Mouse (Mus musculus): ENCODE results near the gene Pknox1. TPM values are rescaled to one million over a fixed set of nuclear protein-coding genes. Genes with fewer than 3 reads are reported as not detected.

The Pknox1 gene
- total RNA-seq, 4 experiments from 2014 or later: 5.6 to 10.3 (median 7.2) TPM

GRCm38 (mm10) chr17:31642913-31643312 is 78.4 kb downstream of the Pknox1 start:
- DNase-seq (ENCODE audit: low spot score in 2 of 2): no peak

- no peak for DNase-seq (ENCODE audit: low spot score in 2 of 2)
Measured at GRCm38 (mm10) chr17:31646199-31647002, 81.9 kb downstream of the Pknox1 start.

- DNase-seq (ENCODE audit: low spot score in 2 of 2): no peak
Measured at GRCm38 (mm10) chr17:31652152-31652551, 87.6 kb downstream of the Pknox1 start.

GRCm38 (mm10) chr17:31653277-31653676 is 88.7 kb downstream of the Pknox1 start:
- no peak for DNase-seq (ENCODE audit: low spot score in 2 of 2)

- DNase-seq (ENCODE audit: low spot score in 2 of 2): no peak
Measured at GRCm38 (mm10) chr17:31655366-31655765, 90.8 kb downstream of the Pknox1 start.

GRCm38 (mm10) chr17:31656682-31657081 is 92.1 kb downstream of the Pknox1 start:
- DNase-seq (ENCODE audit: low spot score in 2 of 2): no peak

Small RNA genes lying within 50 kb of the gene (microRNA-seq; reads per million reads assigned to microRNA genes)
- not detected for gene Gm24970

Other genes with a start within 250 kb of the Pknox1 start
- gene Pde9a, start 178.5 kb upstream of the Pknox1 start, total RNA-seq (2022): 1 to 10 TPM; 1.3 to 2.9 (median 2.1) TPM
- gene Wdr4, start 44.8 kb upstream of the Pknox1 start, total RNA-seq (2022): 1 to 10 TPM; 5.4 to 6.6 (median 5.7) TPM
- gene Ndufv3, start 44.6 kb upstream of the Pknox1 start, total RNA-seq (2022): 100 to 1,000 TPM; 461 to 515 (median 488) TPM
- gene Cbs, start 72.5 kb downstream of the Pknox1 start, total RNA-seq (2022): 1 to 10 TPM in 1 of 4 experiments, under 1 TPM in 3; 0.31 to 1.4 (median 0.76) TPM
- gene U2af1, start 94.2 kb downstream of the Pknox1 start, total RNA-seq (2022): 10 to 100 TPM; 52.9 to 72.0 (median 65.9) TPM
- not detected for gene Cryaa, start 113.1 kb downstream of the Pknox1 start, total RNA-seq (2022)